Comparison of ENCODE assay signal across 8 mouse cellular contexts in genomic region chr7:140078711-140079110, GRCm38 (mm10). TPM values are rescaled to one million over a fixed set of nuclear protein-coding genes. Genes with fewer than 3 reads are reported as not detected.
DNase-seq lines count a peak whose midpoint lies in the region; ATAC-seq and TF ChIP-seq lines count a peak whose summit lies in the region.

No protein-coding gene starts in this region.

- no peaks in the 10 kb centered on the region for H3K36me3 ChIP-seq in hindbrain, postnatal 0 days (ENCODE audit: insufficient read depth, low read length)

- peak; percentile 54 for DNase-seq in ovary, postnatal 14 days (ENCODE audit: low spot score)
- DNase-seq in ovary, postnatal 10 days (ENCODE audit: low spot score) = no peak
- DNase-seq in T-cell, adult 2 months (ENCODE audit: low spot score) = peak; percentile 52
- peak; percentile 83 to 87 for DNase-seq in cerebellum, postnatal 36 days
- DNase-seq in hindbrain, postnatal 0 days (ENCODE audit: low spot score) = peak; percentile 90
- peak; percentile 56 to 68 for DNase-seq in lung, adult 18-20 months
- peak; percentile 87 for DNase-seq in retina, embryonic 14.5 days (ENCODE audit: low spot score)

- H3K4me2 ChIP-seq in hindbrain, postnatal 0 days (ENCODE audit: low read depth, low read length) = no peak overlapping the region

- no peaks in the 10 kb centered on the region for H3K27me3 ChIP-seq in hindbrain, postnatal 0 days (ENCODE audit: insufficient read depth, low read length)

- 5% methylated on average over 5 of the region's 5 CpGs for WGBS in hindbrain, postnatal 0 days

- H3K4me1 ChIP-seq in hindbrain, postnatal 0 days (ENCODE audit: insufficient read depth, low read length) = no peaks in the 10 kb centered on the region

- no peak overlapping the region for H3K9ac ChIP-seq in hindbrain, postnatal 0 days (replicated peaks; ENCODE audit: low read length)

- TF ChIP-seq CTCF in hindbrain, postnatal 0 days (IDR thresholded peaks at IDR 0.05; ENCODE audit: low read depth) = peak; percentile 86

- H3K4me3 ChIP-seq in hindbrain, postnatal 0 days (ENCODE audit: low read length) = no peak overlapping the region

- H3K9me3 ChIP-seq in hindbrain, postnatal 0 days (ENCODE audit: low read length) = no peaks in the 10 kb centered on the region

- no peak overlapping the region for H3K27ac ChIP-seq in hindbrain, postnatal 0 days

- no peak for ATAC-seq in hindbrain, postnatal 0 days
- ATAC-seq in inflammation-experienced regulatory T-cells, adult 6 months = no peak

RNA-seq across cellular contexts. Expression of gene Caly, which starts 3.6 kb away (rescaled TPM):
- total RNA-seq in hindbrain, postnatal 0 days (2014; rRNA removed) = 422 and 452 TPM in 2 replicates
- polyA plus RNA-seq in hindbrain, postnatal 0 days (2015; fragmentation: Nextera tagmentation; extraction: Ambion mirVana) = 460 and 486 TPM in 2 replicates
- not detected for polyA plus RNA-seq in inflammation-experienced regulatory T-cells, adult 6 months (2017; shearing (Covaris generic))

RNA-seq across cellular contexts. Expression of gene Prap1, which starts 14.5 kb away (rescaled TPM):
- total RNA-seq in hindbrain, postnatal 0 days (2014; rRNA removed) = not detected in 2 replicates
- polyA plus RNA-seq in hindbrain, postnatal 0 days (2015; fragmentation: Nextera tagmentation; extraction: Ambion mirVana) = not detected in 2 replicates
- not detected for polyA plus RNA-seq in inflammation-experienced regulatory T-cells, adult 6 months (2017; shearing (Covaris generic))

RNA-seq across cellular contexts. Expression of gene Fuom, which starts 23.5 kb away (rescaled TPM):
- 34.3 and 36.2 TPM in 2 replicates for total RNA-seq in hindbrain, postnatal 0 days (2014; rRNA removed)
- 53.0 and 54.3 TPM in 2 replicates for polyA plus RNA-seq in hindbrain, postnatal 0 days (2015; fragmentation: Nextera tagmentation; extraction: Ambion mirVana)
- polyA plus RNA-seq in inflammation-experienced regulatory T-cells, adult 6 months (2017; shearing (Covaris generic)) = 10 to 100 TPM; 11.6 to 13.9 (median 12.7) TPM

RNA-seq across cellular contexts. Expression of gene Msx3, which starts 29.8 kb away (rescaled TPM):
- total RNA-seq in hindbrain, postnatal 0 days (2014; rRNA removed) = 0.94 and 1.2 TPM in 2 replicates
- 1.9 and 2.0 TPM in 2 replicates for polyA plus RNA-seq in hindbrain, postnatal 0 days (2015; fragmentation: Nextera tagmentation; extraction: Ambion mirVana)
- polyA plus RNA-seq in inflammation-experienced regulatory T-cells, adult 6 months (2017; shearing (Covaris generic)) = not detected

RNA-seq across cellular contexts. Expression of gene Paox, which starts 36.9 kb away (rescaled TPM):
- 9.4 and 15.2 TPM in 2 replicates for total RNA-seq in hindbrain, postnatal 0 days (2014; rRNA removed)
- polyA plus RNA-seq in hindbrain, postnatal 0 days (2015; fragmentation: Nextera tagmentation; extraction: Ambion mirVana) = 8.9 TPM in 2 replicates
- polyA plus RNA-seq in inflammation-experienced regulatory T-cells, adult 6 months (2017; shearing (Covaris generic)) = 1 to 10 TPM; 1.9 to 5.3 (median 3.8) TPM

Comparison
In these comparisons a context has a peak if more than half of its experiments do, and no peak if none do; other contexts are left out.
1. RNA of gene Caly, which starts 3.6 kb away (polyA plus RNA-seq): 460 to 486 TPM in hindbrain, postnatal 0 days; not detected in inflammation-experienced regulatory T-cells, adult 6 months; every median in the first group is over 100 times any median in the second.